Mouse (Mus musculus): ENCODE results near the gene Gmeb1. TPM values are rescaled to one million over a fixed set of nuclear protein-coding genes. Genes with fewer than 3 reads are reported as not detected.

Gene Gmeb1
- 9.0 and 20.2 TPM in 2 replicates for polyA plus RNA-seq (2012; rRNA removed; ENCODE audit: low replicate concordance)

GRCm38 (mm10) chr4:132261514-132262357 is at the start of gene Gmeb1:
Gene Gmeb1, minus strand, starts transcription at chr4:132261602.

DNA sequence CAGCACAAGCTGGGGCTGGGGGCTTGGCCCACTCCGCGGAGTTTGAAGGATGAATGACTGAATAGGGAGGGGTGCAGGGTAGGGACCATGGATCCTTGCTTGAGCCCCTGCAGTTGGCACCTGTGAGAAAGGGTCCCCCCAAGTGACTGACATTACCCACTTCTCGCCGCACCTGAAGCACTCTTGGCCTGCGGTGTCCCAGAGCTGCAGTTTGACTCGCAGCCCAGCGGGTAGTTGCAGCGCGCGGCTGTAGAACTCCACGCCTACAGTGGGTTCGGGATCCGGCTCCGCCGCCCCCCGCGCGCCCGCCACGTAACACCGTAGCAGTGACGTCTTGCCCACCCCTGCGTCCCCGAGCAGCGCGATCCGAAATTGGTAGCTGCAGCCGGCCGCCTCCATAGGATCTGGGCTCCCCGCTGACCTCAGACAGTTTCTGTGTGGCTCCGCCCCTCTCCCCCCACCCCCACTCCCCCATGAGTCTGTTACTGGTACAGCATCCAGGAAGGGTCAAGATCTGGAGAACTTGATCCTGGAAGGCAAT is 41.6 kb upstream of the Gmeb1 start, which contains the start of gene Rab42:
Gene Rab42, minus strand, starts transcription at position 447 of the 541 bp plus-strand sequence.

GRCm38 (mm10) chr4:132274156-132274862 is 12.9 kb upstream of the Gmeb1 start, which contains the start of gene Taf12:
Gene Taf12, plus strand, starts transcription at chr4:132274375.

DNA sequence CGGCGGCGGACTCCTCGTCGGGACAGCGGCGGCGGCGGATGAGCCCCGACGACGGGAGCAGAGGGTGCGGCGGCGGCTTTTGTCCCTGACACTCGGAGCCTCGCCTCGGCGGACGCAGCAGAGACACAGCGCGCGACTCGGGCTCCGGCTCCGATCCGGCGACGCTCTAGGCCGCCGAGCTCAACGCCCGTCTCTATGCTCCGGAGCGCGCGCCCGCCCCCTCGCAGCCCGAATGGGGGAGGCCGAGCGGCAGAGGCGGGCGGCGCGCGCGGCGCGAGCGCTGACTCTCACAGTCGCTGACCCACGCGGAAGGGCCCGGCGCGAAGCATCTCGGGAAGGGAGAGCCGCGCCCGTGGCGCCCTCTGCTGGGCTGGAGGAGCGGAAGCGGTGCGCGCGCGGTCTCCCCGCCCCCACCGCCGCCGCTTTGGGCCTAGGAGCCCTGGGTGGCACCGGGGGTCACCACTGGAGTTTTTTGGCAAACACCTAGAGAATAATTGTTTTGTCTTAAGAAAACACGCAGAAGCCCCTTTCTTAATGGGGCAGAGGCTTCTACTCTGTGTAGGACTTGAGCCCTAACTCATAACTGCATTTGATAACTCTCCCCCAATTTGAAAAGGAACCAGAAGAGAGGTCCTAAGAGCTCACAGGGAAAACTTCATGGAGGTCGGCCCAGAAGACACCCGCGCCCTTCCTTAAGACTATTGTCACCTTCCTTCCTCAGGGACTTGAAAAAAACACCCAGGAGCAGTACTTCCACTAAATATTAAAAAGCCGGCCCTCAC is 49.3 kb downstream of the Gmeb1 start, which contains the start of gene Ythdf2:
Gene Ythdf2, minus strand, starts transcription at position 351 of the 782 bp plus-strand sequence.

Other genes starting within 250 kb of the Gmeb1 start
- gene Gm10300, start 186.9 kb downstream of the Gmeb1 start, polyA plus RNA-seq (2012; rRNA removed; ENCODE audit: low replicate concordance), result 0.17 and 0.37 TPM in 2 replicates
- gene Epb41, start 186.3 kb downstream of the Gmeb1 start, polyA plus RNA-seq (2012; rRNA removed; ENCODE audit: low replicate concordance), result 22.5 and 26.8 TPM in 2 replicates
- 0.12 TPM in 1 of 2 replicates, not detected in the other for gene Oprd1, start 117.1 kb downstream of the Gmeb1 start, polyA plus RNA-seq (2012; rRNA removed; ENCODE audit: low replicate concordance)
- 17.4 and 30.2 TPM in 2 replicates for gene Ythdf2, start 49.3 kb downstream of the Gmeb1 start, polyA plus RNA-seq (2012; rRNA removed; ENCODE audit: low replicate concordance)
- 9.9 and 12.6 TPM in 2 replicates for gene Taf12, start 12.8 kb upstream of the Gmeb1 start, polyA plus RNA-seq (2012; rRNA removed; ENCODE audit: low replicate concordance)
- gene Rab42, start 41.8 kb upstream of the Gmeb1 start, polyA plus RNA-seq (2012; rRNA removed; ENCODE audit: low replicate concordance), result 4.5 and 4.6 TPM in 2 replicates
- gene Trnau1ap, start 67.9 kb upstream of the Gmeb1 start, polyA plus RNA-seq (2012; rRNA removed; ENCODE audit: low replicate concordance), result 18.4 and 32.3 TPM in 2 replicates
- 7.4 and 23.3 TPM in 2 replicates for gene Rcc1, start 92.0 kb upstream of the Gmeb1 start, polyA plus RNA-seq (2012; rRNA removed; ENCODE audit: low replicate concordance)
- gene Phactr4, start 160.9 kb upstream of the Gmeb1 start, polyA plus RNA-seq (2012; rRNA removed; ENCODE audit: low replicate concordance), result 7.3 and 10.0 TPM in 2 replicates
- 3.6 and 4.6 TPM in 2 replicates for gene Med18, start 202.3 kb upstream of the Gmeb1 start, polyA plus RNA-seq (2012; rRNA removed; ENCODE audit: low replicate concordance)
- 10.7 and 29.6 TPM in 2 replicates for gene Sesn2, start 248.9 kb upstream of the Gmeb1 start, polyA plus RNA-seq (2012; rRNA removed; ENCODE audit: low replicate concordance)

All from subcutaneous adipose tissue, adult 2 months (tissue).